Mouse (Mus musculus): Measurements from ENCODE around the gene Pzp.

The Pzp gene

DNA sequence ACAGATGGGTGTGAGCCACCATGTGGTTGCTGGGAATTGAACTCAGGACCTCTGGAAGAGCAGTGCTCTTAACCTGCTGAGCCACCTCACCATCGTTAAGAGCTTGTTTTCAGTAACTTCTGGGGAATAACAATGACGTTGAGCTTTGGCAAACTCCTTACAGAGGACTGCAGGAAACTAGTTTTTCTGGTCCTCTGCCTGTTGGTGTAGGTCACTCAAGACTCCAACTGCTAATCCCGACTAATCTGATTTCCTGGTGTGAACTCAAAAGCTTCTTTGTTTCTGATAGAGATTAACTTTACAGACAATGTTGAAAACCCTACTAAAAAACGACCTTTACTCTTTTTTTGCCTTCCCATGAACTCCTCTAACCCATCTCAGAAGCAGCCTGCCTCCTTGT, 49.0 kb downstream of the Pzp start:
- DNase-seq, result no peak

- no peak for DNase-seq
Measured at GRCm38 (mm10) chr6:128474112-128474511, 52.4 kb downstream of the Pzp start.

DNA sequence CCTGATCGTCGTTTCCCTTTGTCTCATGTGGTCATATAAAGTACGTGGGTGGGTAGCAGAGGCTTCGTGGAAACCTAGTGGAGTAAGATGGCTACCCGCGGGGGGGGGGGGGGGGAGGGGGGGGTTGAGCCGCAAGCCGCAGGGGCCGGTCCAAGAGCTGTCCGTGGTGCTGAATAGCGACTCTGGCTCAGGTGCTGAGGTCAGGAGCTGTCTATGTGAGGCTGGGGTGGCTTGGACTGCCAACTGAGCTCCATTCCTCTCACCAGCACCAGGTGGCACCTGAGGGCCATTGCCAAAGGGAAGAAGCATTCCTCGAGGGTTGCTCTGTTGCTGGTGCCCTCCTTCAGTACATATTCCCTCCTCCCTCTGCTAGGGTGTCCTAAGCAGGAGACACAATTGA, 57.1 kb downstream of the Pzp start:
- peak; percentile 7 for DNase-seq

- no peak for DNase-seq
Measured at GRCm38 (mm10) chr6:128467298-128467697, 59.2 kb downstream of the Pzp start.

DNA sequence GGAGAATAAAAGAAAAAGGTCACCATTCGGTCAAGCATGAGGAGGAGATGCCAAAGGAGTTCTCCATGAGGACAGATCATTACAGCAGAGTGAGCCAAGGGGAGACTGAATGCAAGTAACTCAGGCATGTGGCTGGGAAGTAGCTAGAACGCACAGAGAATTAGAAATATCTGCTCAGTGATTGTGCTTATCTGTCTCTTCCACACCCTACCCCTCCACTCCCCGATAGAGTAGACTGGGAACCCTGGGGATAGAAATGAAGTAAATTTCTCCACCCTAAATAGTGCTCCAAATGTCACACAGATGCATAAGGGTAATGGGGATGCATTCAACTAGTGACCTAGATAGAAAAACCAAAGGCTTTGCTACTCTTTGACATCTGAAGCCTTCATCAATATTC, 60.0 kb downstream of the Pzp start:
- no peak for DNase-seq

DNA sequence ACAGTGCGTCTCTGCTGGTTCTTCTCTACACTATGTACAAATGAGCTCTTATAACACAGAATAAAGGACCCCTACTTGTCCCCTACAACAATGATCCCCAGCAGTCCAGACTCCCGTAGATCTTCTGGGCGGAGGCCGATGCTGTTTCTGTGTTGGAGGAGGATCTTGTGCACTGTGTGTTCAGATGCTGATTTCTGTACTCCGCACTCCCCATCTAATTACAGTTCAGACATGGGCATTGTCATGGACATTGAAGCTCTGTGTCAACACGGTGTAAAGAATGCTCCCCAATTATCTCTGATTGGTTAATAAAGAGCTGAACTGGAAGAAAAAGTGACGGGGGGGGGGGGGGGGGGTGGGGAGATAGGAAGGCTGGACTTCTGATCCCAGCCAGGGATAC, 60.5 kb downstream of the Pzp start:
- DNase-seq, result no peak

- no peak for DNase-seq
Measured at GRCm38 (mm10) chr6:128464996-128465395, 61.5 kb downstream of the Pzp start.

GRCm38 (mm10) chr6:128461606-128462005, 64.9 kb downstream of the Pzp start:
- no peak for DNase-seq

- DNase-seq, result no peak
Measured at GRCm38 (mm10) chr6:128460729-128461503, 65.6 kb downstream of the Pzp start.

- no peak for DNase-seq
Measured at GRCm38 (mm10) chr6:128460321-128460720, 66.2 kb downstream of the Pzp start.

GRCm38 (mm10) chr6:128457186-128457585, 69.3 kb downstream of the Pzp start:
- no peak for DNase-seq

DNA sequence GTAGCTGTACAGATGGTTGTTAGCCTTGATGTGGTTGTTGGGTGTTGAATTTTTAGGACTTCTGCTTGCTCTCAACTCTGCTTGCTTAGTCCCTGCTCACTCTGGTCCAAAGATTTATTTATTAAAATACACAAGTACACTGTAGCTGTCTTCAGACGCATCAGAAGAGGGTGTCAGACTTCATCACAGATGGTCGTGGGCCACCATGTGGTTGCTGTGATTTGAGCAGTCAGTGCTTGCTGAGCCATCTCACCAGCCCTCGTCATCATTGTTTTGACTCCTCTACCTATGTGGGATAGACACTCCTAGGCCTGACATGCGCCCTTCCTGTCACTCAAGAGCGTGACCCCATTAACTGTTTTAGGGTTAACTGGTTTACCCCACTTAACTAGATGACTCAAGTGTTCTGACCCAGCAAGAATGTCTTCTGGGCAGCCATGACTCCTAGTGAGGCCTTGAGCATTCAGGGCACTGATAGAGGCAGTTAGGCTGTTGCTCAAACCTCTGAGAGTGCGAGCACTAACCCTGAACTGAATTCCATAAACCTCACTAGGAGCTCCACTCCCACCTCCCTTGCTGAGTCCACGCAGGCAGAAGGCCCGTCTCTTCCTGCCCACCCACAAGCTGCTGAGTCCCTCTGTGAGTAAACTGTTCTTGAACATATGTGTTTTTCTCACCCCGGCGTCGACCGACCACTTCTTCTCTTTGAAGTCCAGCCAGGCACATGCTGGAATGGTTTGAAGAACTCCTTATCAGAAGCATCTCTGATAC, 70.5 kb downstream of the Pzp start:
- peak; percentile 32 for DNase-seq

- no peak for DNase-seq
Measured at GRCm38 (mm10) chr6:128447063-128447462, 79.5 kb downstream of the Pzp start.

DNA sequence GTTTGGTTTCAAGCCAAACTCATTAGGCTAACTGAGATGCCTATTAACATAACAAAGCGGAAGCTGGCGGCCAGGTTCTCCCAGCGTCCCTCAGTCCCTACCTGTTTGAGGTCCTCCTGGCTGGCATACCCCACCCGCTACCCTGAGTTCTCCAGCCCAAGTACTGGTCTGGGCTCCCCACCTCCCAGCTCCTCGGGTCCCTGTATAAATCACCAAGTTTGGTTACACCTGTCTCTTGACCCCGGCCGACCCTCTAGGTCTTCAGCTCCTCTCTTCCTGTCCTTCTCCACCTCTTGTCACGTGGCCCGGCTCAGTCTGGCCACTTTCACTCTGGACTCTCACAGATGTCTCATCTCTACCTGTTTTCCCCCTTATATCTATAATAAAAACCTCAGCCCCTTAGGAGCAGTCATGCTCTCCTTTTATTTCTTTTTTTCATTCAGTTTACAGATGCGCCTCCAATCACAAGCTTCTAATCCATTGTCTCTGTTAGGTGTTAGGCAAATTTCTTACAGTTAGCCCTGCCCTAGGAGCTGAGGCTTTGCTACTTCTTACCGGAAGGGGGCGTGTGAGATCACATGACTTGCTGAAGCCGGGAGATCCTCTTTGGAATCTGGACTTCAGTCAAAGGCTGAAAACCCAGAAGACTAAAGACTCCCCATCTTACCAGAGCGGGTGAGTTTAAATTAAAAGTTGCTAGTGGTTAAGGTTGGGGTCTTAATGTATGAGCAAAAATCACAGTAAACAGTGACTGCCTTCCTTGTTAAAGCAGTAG, 80.6 kb downstream of the Pzp start:
- DNase-seq, result peak; percentile 38

GRCm38 (mm10) chr6:128440238-128440637, 86.3 kb downstream of the Pzp start:
- no peak for DNase-seq

- no peak for DNase-seq
Measured at GRCm38 (mm10) chr6:128438871-128439341, 87.6 kb downstream of the Pzp start.

GRCm38 (mm10) chr6:128438317-128438870, 88.1 kb downstream of the Pzp start, which contains the start of gene Fkbp4:
Gene Fkbp4 (minus strand): TSS chr6:128438677.
- DNase-seq, result peak; percentile 96

DNA sequence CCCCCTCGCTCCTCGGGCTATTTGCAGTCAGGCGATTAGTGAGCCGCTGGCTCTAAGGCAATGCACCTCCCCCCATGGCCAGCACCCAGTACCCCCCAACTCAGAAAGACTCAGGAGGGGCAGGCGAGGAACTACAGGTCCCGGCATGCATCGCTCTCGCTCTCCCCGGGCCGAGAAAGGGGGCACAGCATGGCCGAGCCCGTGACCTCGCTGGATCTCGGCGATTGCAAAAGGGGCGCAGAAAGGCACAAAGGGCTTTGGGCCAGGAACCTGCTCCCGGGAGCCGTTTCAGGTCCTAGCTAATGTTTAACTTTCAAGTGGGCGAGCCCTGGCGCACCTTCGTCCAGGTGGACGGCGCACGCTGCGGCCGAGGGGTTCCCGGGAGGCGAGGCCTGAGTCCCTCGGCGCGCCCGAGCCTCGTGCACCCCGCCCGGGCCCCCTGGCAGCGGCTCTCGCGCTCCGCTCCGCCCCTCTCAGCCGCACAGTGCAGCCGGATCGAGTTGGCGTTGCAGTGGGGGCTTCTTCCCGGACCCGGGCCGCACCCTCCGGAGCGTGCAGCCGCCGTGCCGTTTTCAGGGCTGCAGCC, 88.7 kb downstream of the Pzp start:
- DNase-seq, result peak; percentile 66

GRCm38 (mm10) chr6:128437288-128437687, 89.2 kb downstream of the Pzp start:
- DNase-seq, result no peak

- DNase-seq, result no peak
Measured at GRCm38 (mm10) chr6:128436356-128437005, 90.0 kb downstream of the Pzp start.

DNA sequence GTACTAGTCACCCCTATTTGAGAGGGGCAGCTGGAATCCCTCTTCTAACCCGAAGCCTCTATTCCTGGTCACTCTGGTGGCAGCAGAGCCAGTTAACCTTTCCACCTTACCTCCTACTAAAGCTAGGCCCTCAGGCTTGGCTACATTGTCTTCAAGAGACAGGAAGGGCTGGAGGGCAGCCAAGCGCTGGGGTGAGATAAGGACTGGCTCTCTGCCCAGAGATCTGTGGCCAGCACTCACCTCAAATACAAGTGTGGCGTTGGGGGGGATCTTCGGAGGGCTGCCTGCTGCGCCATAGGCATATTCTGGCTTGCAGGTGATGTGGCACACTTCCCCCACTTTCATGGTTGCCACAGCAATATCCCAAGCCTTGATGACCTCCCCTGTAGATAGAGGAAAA, 91.0 kb downstream of the Pzp start:
- DNase-seq, result no peak

Measured in right cerebral cortex, postnatal 25 days (tissue).